Mouse (Mus musculus) erythroblast, embryonic 14.5 days (primary cell): Measurements from ENCODE around the gene Reg1.

Source experiments
- GATA1 ChIP-seq: IDR thresholded peaks from 2 replicates; pipeline ENCODE4 v1.6.1; 2012; ENCODE audit warnings: low read length, inconsistent platforms, mixed read lengths
- TAL1 ChIP-seq: IDR thresholded peaks from 3 replicates; pipeline ENCODE4 v1.6.1; 2012; ENCODE audit warnings: low read length, inconsistent platforms, mixed read lengths

DNA sequence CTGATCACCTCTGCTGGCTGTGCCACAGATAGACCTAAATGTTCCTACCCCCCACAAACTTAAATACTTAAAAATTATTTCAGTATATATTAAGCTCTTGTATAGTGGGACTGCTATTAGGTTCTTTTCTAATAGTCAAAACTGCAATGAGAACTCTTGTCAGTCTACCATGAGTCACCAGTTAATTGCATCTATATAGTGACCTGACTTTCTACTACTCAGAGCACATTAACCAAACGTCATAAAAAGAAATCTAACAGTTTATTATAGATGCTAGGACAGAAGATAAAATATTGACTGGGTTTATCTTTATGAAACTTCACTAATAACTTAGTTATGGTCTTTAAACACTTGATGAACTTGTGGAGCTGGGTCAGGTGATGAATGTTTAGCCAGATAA is 24.7 kb downstream of the Reg1 start:
- TF ChIP-seq TAL1 (no peak), GATA1 (no peak)
